Mouse (Mus musculus) MEL (cell line): ENCODE results near the gene Haus6. TPM values are rescaled to one million over a fixed set of nuclear protein-coding genes. Genes with fewer than 3 reads are reported as not detected.

Experiments
- DNase-seq: peaks from one replicate; pipeline ENCODE4 v3.0.0; 2011; ENCODE audit warnings: low read depth, low spot score
- H3K27ac ChIP-seq: 2 replicates; pipeline ENCODE4 v1.5.1; 2012; ENCODE audit warnings: low read depth, mild to moderate bottlenecking, control low read depth, low read length, moderate library complexity; ENCODE audit not compliant: control insufficient read depth
- H3K27me3 ChIP-seq, 2 experiments: fragments of 150-350 bp in 1 of 2; sonication (generic) in 1 of 2; 2 replicates each; pipeline ENCODE4 v1.6.1; 2012; ENCODE audit warnings: low read length in 2 of 2, mild to moderate bottlenecking in 2 of 2, improper control_type of control experiment in 1 of 2, moderate library complexity in 1 of 2; ENCODE audit not compliant: insufficient read depth in 2 of 2, control insufficient read depth in 1 of 2
- H3K36me3 ChIP-seq, 2 experiments: 2 replicates each; pipeline ENCODE4 v1.6.1; 2012 to 2014; ENCODE audit warnings: low read length in 2 of 2, improper control_type of control experiment in 1 of 2, inconsistent platforms in 1 of 2, mild to moderate bottlenecking in 1 of 2; ENCODE audit not compliant: insufficient read depth in 2 of 2, control insufficient read depth in 1 of 2
- H3K4me1 ChIP-seq, 2 experiments: fragments of 150-350 bp in 1 of 2; sonication (generic) in 1 of 2; 2 replicates each; pipeline ENCODE4 v1.6.1; 2012; ENCODE audit warnings: low read length in 2 of 2, improper control_type of control experiment in 1 of 2, mild to moderate bottlenecking in 1 of 2; ENCODE audit not compliant: insufficient read depth in 2 of 2, control insufficient read depth in 1 of 2
- H3K4me3 ChIP-seq, 2 experiments: fragments of 150-350 bp in 1 of 2; sonication (generic) in 1 of 2; 2 replicates each; pipeline ENCODE4 v1.5.1; 2012; ENCODE audit warnings: low read depth in 2 of 2, low read length in 2 of 2, mild to moderate bottlenecking in 2 of 2, moderate library complexity in 2 of 2, control low read depth in 1 of 2, improper control_type of control experiment in 1 of 2; ENCODE audit not compliant: control insufficient read depth in 1 of 2, insufficient read depth in 1 of 2
- H3K79me2 ChIP-seq: 2 replicates; pipeline ENCODE4 v1.6.1; 2012; ENCODE audit warnings: mild to moderate bottlenecking, low read length, moderate library complexity; ENCODE audit not compliant: control insufficient read depth, poor library complexity, insufficient read depth
- H3K9ac ChIP-seq: 2 replicates; pipeline ENCODE4 v1.6.1; 2012; ENCODE audit warnings: low read depth, mild to moderate bottlenecking, control low read depth, low read length, moderate library complexity; ENCODE audit not compliant: control insufficient read depth, poor library complexity, severe bottlenecking
- H3K9me3 ChIP-seq: fragments of 150-350 bp; sonication (generic); replicated peaks from 2 replicates; pipeline ENCODE4 v1.6.1; 2012; ENCODE audit warnings: mild to moderate bottlenecking, low read length, improper control_type of control experiment, moderate library complexity; ENCODE audit not compliant: insufficient read depth
- BHLHE40 ChIP-seq: IDR thresholded peaks from 2 replicates; pipeline ENCODE4 v1.6.1; 2012; ENCODE audit warnings: low read depth, mild to moderate bottlenecking, inconsistent platforms, low read length, improper control_type of control experiment, borderline replicate concordance
- E2F4 ChIP-seq: IDR thresholded peaks from 2 replicates; pipeline ENCODE4 v1.6.1; 2011; ENCODE audit warnings: low read depth, low read length, improper control_type of control experiment, borderline replicate concordance
- EP300 ChIP-seq, 2 experiments: IDR thresholded peaks; 2 replicates each; pipeline ENCODE4 v1.6.1; 2011; ENCODE audit warnings: improper control_type of control experiment in 2 of 2, low read length in 2 of 2, low read depth in 1 of 2, mild to moderate bottlenecking in 1 of 2
- ETS1 ChIP-seq: IDR thresholded peaks from 2 replicates; pipeline ENCODE4 v1.6.1; 2012; ENCODE audit warnings: low read depth, mild to moderate bottlenecking, inconsistent platforms, low read length, improper control_type of control experiment, moderate library complexity
- GABPA ChIP-seq: IDR thresholded peaks from 2 replicates; pipeline ENCODE4 v1.6.1; 2012; ENCODE audit warnings: low read depth, mild to moderate bottlenecking, inconsistent platforms, low read length, improper control_type of control experiment, moderate library complexity
- GATA1 ChIP-seq: IDR thresholded peaks from 2 replicates; pipeline ENCODE4 v1.6.1; 2011; ENCODE audit warnings: low read depth, low read length, improper control_type of control experiment
- JUND ChIP-seq: IDR thresholded peaks from 2 replicates; pipeline ENCODE4 v1.6.1; 2011; ENCODE audit warnings: low read depth, mild to moderate bottlenecking, improper control_type of control experiment, low read length
- KAT2A ChIP-seq: conservative IDR thresholded peaks from 2 replicates; pipeline ENCODE4 v1.6.1; 2012; ENCODE audit warnings: low read depth, low read length, improper control_type of control experiment, inconsistent platforms
- MAX ChIP-seq: IDR thresholded peaks from 2 replicates; pipeline ENCODE4 v1.6.1; 2011; ENCODE audit warnings: low read length, improper control_type of control experiment
- MEF2A ChIP-seq: IDR thresholded peaks from 2 replicates; pipeline ENCODE4 v1.6.1; 2014; ENCODE audit warnings: low read depth, mild to moderate bottlenecking, inconsistent platforms, low read length, improper control_type of control experiment; ENCODE audit not compliant: poor library complexity, insufficient replicate concordance, severe bottlenecking; ENCODE audit errors: extremely low read depth
- MXI1 ChIP-seq: IDR thresholded peaks from 2 replicates; pipeline ENCODE4 v1.6.1; 2011; ENCODE audit warnings: mild to moderate bottlenecking, low read depth, low read length, improper control_type of control experiment
- MYB ChIP-seq: IDR thresholded peaks from 2 replicates; pipeline ENCODE4 v1.6.1; 2011; ENCODE audit warnings: mild to moderate bottlenecking, low read depth, low read length, improper control_type of control experiment
- MYC ChIP-seq: IDR thresholded peaks from 2 replicates; pipeline ENCODE4 v1.6.1; 2011; ENCODE audit warnings: low read depth, mild to moderate bottlenecking, low read length, improper control_type of control experiment, moderate library complexity
- NELFE ChIP-seq: IDR thresholded peaks from 2 replicates; pipeline ENCODE4 v1.6.1; 2011; ENCODE audit warnings: low read depth, low read length, improper control_type of control experiment
- POLR2A ChIP-seq, 2 experiments: IDR thresholded peaks; 2 replicates each; pipeline ENCODE4 v1.6.1; 2011 to 2012; ENCODE audit warnings: low read length in 2 of 2, mild to moderate bottlenecking in 2 of 2, control low read depth in 1 of 2, improper control_type of control experiment in 1 of 2, low read depth in 1 of 2, moderate library complexity in 1 of 2; ENCODE audit not compliant: control insufficient read depth in 1 of 2, insufficient read depth in 1 of 2, poor library complexity in 1 of 2
- POLR2AphosphoS5 ChIP-seq: IDR thresholded peaks from 2 replicates; pipeline ENCODE4 v1.6.1; 2012; ENCODE audit warnings: low read depth, borderline replicate concordance, mild to moderate bottlenecking, inconsistent platforms, low read length, moderate library complexity, mixed read lengths
- RAD21 ChIP-seq: IDR thresholded peaks from 2 replicates; pipeline ENCODE4 v1.6.1; 2011; ENCODE audit warnings: mild to moderate bottlenecking, low read depth, low read length, improper control_type of control experiment
- SIN3A ChIP-seq: IDR thresholded peaks from 2 replicates; pipeline ENCODE4 v1.6.1; 2012; ENCODE audit warnings: low read length, improper control_type of control experiment, inconsistent platforms
- SMC3 ChIP-seq: IDR thresholded peaks from 2 replicates; pipeline ENCODE4 v1.6.1; 2011; ENCODE audit warnings: low read depth, low read length, improper control_type of control experiment
- TBP ChIP-seq: IDR thresholded peaks from 2 replicates; pipeline ENCODE4 v1.8.0; 2011; ENCODE audit warnings: low read depth, low read length, improper control_type of control experiment
- TCF12 ChIP-seq: IDR thresholded peaks from 2 replicates; pipeline ENCODE4 v1.6.1; 2014; ENCODE audit warnings: low read depth, mild to moderate bottlenecking, inconsistent platforms, low read length, improper control_type of control experiment, moderate library complexity
- ZC3H11A ChIP-seq: IDR thresholded peaks from 2 replicates; pipeline ENCODE4 v1.6.1; 2012; ENCODE audit warnings: low read depth, mild to moderate bottlenecking, inconsistent platforms, low read length, improper control_type of control experiment
- ZNF384 ChIP-seq: IDR thresholded peaks from 2 replicates; pipeline ENCODE4 v1.6.1; 2012; ENCODE audit warnings: low read depth, mild to moderate bottlenecking, inconsistent platforms, low read length, improper control_type of control experiment
- polyA plus RNA-seq, 2 experiments: library from polyadenylated mRNA; stranded (reverse) in 1 of 2; unstranded in 1 of 2; fragments of >175 nt in 1 of 2; fragments of >200 nt in 1 of 2; gene quantifications; 2 replicates each; pipeline versions ENCODE4 v1.2.1 to v1.2.4; 2012; ENCODE audit warnings: low replicate concordance in 2 of 2, low read depth in 1 of 2; ENCODE audit not compliant: insufficient read length in 2 of 2, insufficient read depth in 1 of 2, missing spikeins in 1 of 2
- total RNA-seq: library from RNA; depleted of rRNA; stranded (reverse); fragments of 300-350 nt; gene quantifications from 2 replicates; pipeline ENCODE4 v1.2.3, GENCODE M21; 2012

Gene Haus6
- total and polyA plus RNA-seq, 3 experiments, result 22.1 to 41.3 TPM; not detected in 1

GRCm38 (mm10) chr4:86559006-86559405 lies 52.8 kb downstream of the Haus6 start:
- Histone ChIP-seq H3K27me3 (no peaks in the 10 kb centered on the region; a peak in 1 of 4 replicates), H3K27ac (no peak overlapping the region), H3K4me3 (no peak overlapping the region), H3K4me1 (no peaks in the 10 kb centered on the region; a peak in 1 of 4 replicates), H3K79me2 (no peaks in the 10 kb centered on the region), H3K36me3 (peaks cover 0 to 3% of the 10 kb centered on the region in 2 experiments; a peak in 1 of 4 replicates), H3K9ac (no peak overlapping the region), H3K9me3 (no peaks in the 10 kb centered on the region)
- no peak for DNase-seq
- TF ChIP-seq MXI1, result no peak
- TF ChIP-seq E2F4, result no peak
- TF ChIP-seq RAD21, result no peak
- no peak for TF ChIP-seq MYB
- TF ChIP-seq SIN3A, result no peak
- no peak for TF ChIP-seq POLR2A (IDR thresholded peaks at IDR 0.05; ENCODE audit: control insufficient read depth in 1 of 2, insufficient read depth in 1 of 2, low read depth in 1 of 2, low read length in 2 of 2, poor library complexity in 1 of 2)
- TF ChIP-seq MAX, result no peak
- TF ChIP-seq SMC3, result no peak
- no peak for TF ChIP-seq ZC3H11A

GRCm38 (mm10) chr4:86558228-86558627 lies 53.6 kb downstream of the Haus6 start, which contains the start of gene Saxo1:
Gene Saxo1 (minus strand): TSS chr4:86558328.
- Histone ChIP-seq H3K79me2 (no peaks in the 10 kb centered on the region), H3K4me1 (no peaks in the 10 kb centered on the region; a peak in 1 of 4 replicates), H3K4me3 (no peak within 1 kb of the TSS), H3K9me3 (no peaks in the 10 kb centered on the region), H3K9ac (no peak within 1 kb of the TSS), H3K27ac (no peak within 1 kb of the TSS), H3K36me3 (peaks cover 0 to 3% of the 10 kb centered on the region in 2 experiments; a peak in 1 of 4 replicates), H3K27me3 (no peaks in the 10 kb centered on the region; a peak in 1 of 4 replicates)
- no peak for TF ChIP-seq POLR2AphosphoS5
- TF ChIP-seq ZNF384, result no peak
- TF ChIP-seq JUND, result no peak
- no peak for TF ChIP-seq ETS1
- TF ChIP-seq GATA1, result no peak
- TF ChIP-seq MYC, result no peak
- TF ChIP-seq NELFE, result no peak
- TF ChIP-seq EP300 (IDR thresholded peaks at IDR 0.05; ENCODE audit: low read depth in 1 of 2, low read length in 2 of 2), result no peak
- TF ChIP-seq GABPA, result no peak
- no peak for TF ChIP-seq MEF2A
- no peak for TF ChIP-seq TCF12
- TF ChIP-seq BHLHE40, result no peak
- no peak for TF ChIP-seq KAT2A
- no peak for TF ChIP-seq TBP
- TF ChIP-seq ZC3H11A, result no peak
- DNase-seq, result no peak
